Mouse (Mus musculus) stomach, adult 2 months (tissue): ENCODE results near the gene Pgam5. TPM values are rescaled to one million over a fixed set of nuclear protein-coding genes. Genes with fewer than 3 reads are reported as not detected.

Experiments
- polyA plus RNA-seq: library from polyadenylated mRNA; depleted of rRNA; stranded (reverse); fragments of >200 nt; gene quantifications from 2 replicates; pipeline ENCODE4 v1.2.3, GENCODE M21; 2012; rRNA removed

The Pgam5 gene
- 8.7 and 9.6 TPM in 2 replicates for polyA plus RNA-seq

GRCm38 (mm10) chr5:110269141-110270101 is at the start of gene Pgam5:
Pgam5 (minus strand) TSS chr5:110269913.

GRCm38 (mm10) chr5:110285770-110286445 is 16.2 kb upstream of the Pgam5 start, which contains the start of the genes Pxmp2 and Pole:
Pxmp2 (minus strand) TSS chr5:110286186.
Pole (plus strand) TSS chr5:110286306.

GRCm38 (mm10) chr5:110230780-110231461 is 38.8 kb downstream of the Pgam5 start, which contains the start of gene Ankle2:
Ankle2 (plus strand) TSS chr5:110231004.

Other genes with a start within 250 kb of the Pgam5 start
- gene Gm17655, start 197.4 kb downstream of the Pgam5 start, polyA plus RNA-seq, result not detected in 2 replicates
- gene Gm35315, start 175.5 kb downstream of the Pgam5 start, polyA plus RNA-seq, result 0.01 and 0.03 TPM in 2 replicates
- gene Plcxd1, start 169.9 kb downstream of the Pgam5 start, polyA plus RNA-seq, result 6.3 and 19.0 TPM in 2 replicates
- gene Gtpbp6, start 161.7 kb downstream of the Pgam5 start, polyA plus RNA-seq, result 50.2 and 57.9 TPM in 2 replicates
- 0.02 TPM in 1 of 2 replicates, not detected in the other for gene Zfp605, start 159.8 kb downstream of the Pgam5 start, polyA plus RNA-seq
- 29.7 and 34.9 TPM in 2 replicates for gene Chfr, start 134.1 kb downstream of the Pgam5 start, polyA plus RNA-seq
- 1.9 and 2.3 TPM in 2 replicates for gene Golga3, start 93.2 kb downstream of the Pgam5 start, polyA plus RNA-seq
- gene Ankle2, start 38.9 kb downstream of the Pgam5 start, polyA plus RNA-seq, result 2.0 and 2.3 TPM in 2 replicates
- gene Pxmp2, start 16.3 kb upstream of the Pgam5 start, polyA plus RNA-seq, result 1.9 and 2.6 TPM in 2 replicates
- 1.2 and 1.4 TPM in 2 replicates for gene Pole, start 16.4 kb upstream of the Pgam5 start, polyA plus RNA-seq
- 0.82 and 0.91 TPM in 2 replicates for gene P2rx2, start 73.3 kb upstream of the Pgam5 start, polyA plus RNA-seq
- gene Lrcol1, start 74.8 kb upstream of the Pgam5 start, polyA plus RNA-seq, result 0.13 TPM in 1 of 2 replicates, not detected in the other
- gene Fbrsl1, start 178.6 kb upstream of the Pgam5 start, polyA plus RNA-seq, result 59.1 and 96.9 TPM in 2 replicates